Mouse (Mus musculus): ENCODE results near the gene Wwtr1.

Wwtr1 gene

DNA sequence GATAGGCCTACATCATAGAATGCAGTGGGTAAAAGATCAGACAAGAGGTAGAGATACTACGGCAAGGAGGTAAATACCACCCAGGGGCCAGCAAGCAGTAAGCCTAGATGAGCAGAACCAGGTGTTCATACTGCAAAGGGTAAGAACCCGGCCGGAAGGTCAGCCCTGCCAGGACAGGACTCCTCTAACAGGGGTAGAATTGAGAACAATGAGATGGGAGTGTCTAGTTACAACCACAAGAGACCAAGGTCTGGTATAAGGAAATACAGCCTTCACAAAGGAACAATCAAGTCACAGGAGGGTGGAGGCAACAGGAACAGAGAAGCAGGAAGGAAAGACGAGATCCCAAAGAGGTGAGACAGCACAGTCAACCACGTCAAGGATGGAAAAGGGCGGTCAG, 16.9 kb downstream of the Wwtr1 start:
- DNase-seq (ENCODE audit: low read depth, low spot score) = no peak

DNA sequence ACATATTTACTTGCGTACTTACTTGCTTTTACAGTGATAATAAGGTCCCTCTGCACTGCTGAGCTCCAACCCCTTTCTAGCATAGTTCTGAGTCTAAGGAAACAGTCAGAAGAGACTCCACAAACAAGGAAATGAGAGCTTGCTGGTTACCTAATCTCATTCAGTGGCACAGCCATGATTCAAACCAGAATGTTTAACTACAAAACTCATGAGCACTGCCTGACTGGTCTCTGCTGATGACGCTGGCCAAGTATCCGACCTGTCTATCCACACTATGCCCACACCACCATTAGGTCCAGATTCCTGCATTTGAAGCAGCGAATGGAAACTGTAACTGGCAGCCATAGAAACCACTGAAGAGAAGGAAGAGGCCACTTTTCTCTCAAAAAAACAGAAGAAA, 18.3 kb downstream of the Wwtr1 start:
- no peak for DNase-seq (ENCODE audit: low read depth, low spot score)

DNA sequence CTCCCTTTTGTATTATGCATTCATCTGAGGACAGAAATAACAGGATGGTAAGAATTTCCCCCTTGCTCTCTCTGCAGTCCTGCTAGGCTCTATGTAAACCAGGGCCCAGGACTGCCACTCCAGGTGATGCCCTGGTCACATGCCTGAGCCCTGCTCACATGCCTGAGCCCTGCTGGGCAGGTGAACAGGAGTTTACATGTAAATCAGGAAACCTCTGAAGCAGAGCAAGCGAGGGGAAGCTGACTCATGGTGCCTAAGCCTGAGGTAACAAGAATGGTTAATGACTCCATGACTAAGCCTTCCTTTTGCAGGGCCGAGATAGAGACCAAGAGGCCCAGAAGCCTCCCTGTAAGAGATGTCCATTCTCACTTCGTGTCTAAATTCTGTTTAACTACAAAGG, 20.1 kb downstream of the Wwtr1 start:
- DNase-seq (ENCODE audit: low read depth, low spot score) = no peak

DNA sequence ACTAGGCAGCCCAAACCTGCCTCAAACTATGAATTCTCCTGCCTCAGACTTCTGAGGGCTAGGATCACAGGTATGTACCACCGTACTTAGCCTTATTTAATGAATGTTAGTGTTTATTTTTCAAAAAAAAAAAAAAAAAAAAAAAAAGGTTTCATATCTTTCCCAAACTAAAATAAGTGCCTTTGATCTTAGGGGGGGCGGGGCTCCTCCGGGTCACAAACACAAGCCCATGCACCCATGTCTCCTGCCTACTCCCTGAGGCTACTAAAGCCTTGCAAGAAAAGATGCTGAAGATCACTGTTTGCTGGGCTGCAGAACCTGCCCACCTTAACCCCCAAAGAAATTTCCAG, 20.8 kb downstream of the Wwtr1 start:
- no peak for DNase-seq (ENCODE audit: low read depth, low spot score)

DNA sequence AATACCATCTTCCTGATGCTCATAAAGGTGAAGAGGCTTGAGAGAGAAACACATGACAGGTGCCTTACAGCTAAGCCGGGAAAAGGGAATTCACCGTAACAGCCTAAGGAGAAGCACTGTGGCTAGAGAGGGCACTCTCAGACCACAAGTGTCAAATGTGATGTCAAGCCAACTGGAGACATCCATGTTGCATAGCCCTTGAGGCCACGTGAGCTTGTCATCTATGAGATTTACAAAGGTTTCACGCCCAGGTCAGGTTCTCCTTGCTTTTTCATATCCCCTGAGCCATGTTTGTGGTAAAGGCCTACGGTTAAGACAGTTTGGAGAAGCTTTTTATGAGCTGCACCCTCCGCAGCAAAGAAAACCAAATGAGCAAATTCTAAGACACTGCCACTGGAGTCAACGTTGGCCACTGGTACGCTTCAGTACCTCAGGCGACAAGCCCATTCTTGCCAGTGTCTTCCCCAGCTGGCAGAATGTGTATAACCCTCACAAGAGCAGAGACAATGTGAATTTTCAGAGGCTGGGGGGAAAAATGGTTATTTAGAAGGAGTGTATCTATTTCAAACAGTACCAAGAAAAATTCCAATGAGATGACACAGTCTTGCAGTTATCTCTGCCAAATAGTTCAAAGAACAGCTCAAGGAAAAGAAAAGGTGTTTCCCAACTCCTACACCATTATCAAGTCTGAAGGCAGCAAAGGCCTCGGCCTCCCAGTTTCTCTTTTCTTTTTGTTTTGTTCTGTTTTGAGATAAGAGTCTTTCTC, 21.4 kb downstream of the Wwtr1 start:
- no peak for DNase-seq (ENCODE audit: low read depth, low spot score)

DNA sequence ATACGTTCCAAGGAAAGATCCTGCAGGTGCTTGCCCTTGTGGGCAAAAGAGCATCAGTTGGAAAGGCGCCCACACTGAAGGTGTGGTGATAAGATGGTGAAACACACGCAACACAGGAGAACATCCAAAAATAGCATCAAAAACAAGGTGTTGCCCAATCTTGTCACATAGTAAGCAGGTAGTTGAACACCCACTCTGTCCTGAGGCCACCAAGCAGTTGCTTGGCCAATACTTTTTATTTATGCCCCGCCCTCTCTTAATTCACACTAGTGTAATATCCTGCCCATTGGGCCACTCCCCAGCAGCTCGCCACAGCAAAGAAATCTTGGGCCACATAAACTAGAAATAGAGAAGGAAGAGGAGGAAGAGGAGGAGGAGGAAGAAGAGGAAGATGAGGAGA, 22.6 kb downstream of the Wwtr1 start:
- no peak for DNase-seq (ENCODE audit: low read depth, low spot score)

DNA sequence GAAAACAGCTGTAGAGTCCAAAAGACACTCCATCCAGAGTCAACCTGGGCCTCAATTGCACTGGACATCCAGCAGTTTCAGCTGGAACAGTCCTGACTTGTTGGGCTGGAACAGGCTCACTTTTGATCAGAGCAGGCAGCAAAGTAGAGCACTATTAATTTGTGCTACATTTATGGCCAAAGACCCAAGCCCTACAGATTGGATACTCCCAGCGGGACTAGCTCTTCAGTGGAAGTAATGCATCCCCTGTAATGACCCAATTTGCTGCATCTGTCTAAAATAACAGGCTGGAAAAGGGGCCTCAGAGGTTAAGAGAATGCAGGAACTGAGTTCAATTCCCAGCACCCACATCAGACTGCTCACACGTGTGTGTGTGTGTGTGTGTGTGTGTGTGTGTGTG, 24.5 kb downstream of the Wwtr1 start:
- no peak for DNase-seq (ENCODE audit: low read depth, low spot score)

DNA sequence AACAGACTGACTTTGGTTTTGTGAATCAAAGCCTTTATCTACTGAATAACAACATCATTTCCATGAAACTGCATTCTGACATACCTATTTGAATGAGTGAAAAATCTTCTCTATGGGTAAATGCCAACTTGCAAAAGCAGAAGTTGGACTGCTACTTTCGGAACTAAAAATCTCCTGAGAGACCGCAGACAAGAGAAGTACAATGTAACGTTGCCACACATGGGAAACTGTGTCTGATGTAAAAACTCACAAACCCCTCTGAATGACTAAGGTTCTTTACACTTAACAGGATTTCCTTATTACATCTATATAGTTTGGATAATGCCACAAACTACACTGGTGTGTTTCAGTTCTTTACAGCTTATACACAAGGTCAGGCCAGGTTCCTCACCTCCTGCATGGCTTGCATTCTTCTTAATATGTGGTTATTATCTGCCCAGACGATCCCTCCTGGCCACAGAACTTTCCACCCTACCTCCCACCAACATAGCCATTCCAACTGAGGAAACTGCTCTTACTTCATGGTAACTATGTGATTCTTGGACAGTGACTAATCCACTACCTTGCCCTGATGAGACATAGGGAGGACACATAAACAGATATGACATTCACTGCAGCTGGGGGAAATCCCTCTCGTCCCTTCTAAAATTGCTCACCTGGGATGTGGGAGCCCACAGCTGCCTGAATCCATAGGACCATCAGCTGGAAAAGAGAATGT, 25.1 kb downstream of the Wwtr1 start:
- DNase-seq (ENCODE audit: low read depth, low spot score) = no peak

DNA sequence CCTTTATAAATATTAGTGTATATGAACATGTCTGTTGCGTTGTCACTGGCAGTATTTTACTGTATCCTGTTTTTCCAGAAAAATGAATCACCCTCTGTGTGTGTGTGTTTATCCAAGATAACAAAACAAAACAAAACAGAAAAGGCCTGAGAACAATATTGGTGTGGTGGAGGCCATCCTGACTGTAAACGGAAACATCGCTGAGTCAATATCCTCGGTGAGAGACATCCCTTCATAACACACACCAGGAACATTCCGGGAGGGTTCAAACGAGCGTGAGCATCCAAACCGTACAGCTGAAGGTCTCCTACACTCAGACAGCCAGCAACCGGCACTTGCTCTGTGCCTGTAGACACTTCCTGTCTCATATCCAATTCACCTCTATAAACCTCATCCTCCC, 31.6 kb downstream of the Wwtr1 start:
- DNase-seq (ENCODE audit: low read depth, low spot score) = no peak

DNA sequence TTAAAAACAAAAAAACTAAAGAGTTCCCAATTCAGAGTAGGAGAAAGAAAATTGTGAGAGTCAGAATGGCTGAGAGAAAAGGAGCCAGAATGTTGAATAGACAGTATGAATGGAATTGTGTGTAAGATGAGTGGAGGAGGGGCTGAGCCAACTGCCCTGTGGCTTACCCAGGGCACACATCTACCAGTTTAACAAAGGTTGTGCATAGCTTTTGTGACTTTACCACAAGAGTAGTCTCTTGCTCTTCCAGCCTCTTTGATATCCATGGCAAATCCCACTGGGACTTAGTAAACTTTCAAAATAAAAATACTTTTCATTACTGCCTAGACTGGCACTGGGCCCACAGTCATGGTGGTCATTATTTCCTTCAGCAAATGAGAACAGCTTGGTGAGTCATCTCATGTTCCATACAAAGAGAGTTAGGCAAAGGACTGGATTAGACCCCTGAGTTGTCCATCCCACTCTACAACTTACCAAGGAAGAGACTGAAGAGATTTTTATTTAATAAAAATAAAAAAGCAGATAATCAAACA, 32.8 kb downstream of the Wwtr1 start:
- DNase-seq (ENCODE audit: low read depth, low spot score) = no peak

DNA sequence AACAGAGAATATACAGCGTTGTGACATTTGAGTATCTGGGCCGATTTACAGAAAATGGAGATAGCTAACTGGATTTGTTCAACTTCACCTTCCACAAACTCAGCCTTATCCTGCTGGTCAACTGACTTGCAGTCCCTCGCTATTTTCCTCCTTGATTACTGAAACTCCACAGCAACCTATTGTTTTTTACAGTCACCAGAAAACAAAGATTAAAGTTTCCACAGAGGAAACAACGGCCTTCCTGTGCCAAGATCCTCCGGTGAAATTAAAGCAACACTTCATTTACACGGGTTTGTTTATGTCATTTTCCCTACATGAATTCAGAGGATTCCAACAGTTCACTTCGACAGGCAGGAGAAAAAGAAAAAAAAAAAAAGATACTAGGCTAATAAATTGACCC, 34.5 kb downstream of the Wwtr1 start:
- no peak for DNase-seq (ENCODE audit: low read depth, low spot score)

DNA sequence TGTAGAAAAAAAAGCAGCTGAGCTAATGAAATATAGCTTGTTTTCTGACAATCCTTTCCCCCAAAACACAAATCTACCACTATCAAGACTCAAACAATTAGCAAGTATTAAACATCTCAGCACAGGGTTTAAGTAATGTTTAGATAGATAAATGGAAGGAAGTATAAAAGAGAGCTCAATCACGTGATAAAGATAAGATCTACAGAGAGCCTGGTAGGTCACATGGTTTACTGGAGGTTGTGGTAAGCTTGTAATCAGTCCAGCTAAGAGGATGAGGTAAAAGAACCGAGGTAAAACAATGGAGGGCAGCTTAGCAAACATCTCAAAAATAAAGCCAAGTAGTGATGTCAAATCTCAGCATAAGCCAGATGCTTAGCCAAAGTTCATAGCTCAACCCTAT, 35.2 kb downstream of the Wwtr1 start:
- DNase-seq (ENCODE audit: low read depth, low spot score) = no peak

DNA sequence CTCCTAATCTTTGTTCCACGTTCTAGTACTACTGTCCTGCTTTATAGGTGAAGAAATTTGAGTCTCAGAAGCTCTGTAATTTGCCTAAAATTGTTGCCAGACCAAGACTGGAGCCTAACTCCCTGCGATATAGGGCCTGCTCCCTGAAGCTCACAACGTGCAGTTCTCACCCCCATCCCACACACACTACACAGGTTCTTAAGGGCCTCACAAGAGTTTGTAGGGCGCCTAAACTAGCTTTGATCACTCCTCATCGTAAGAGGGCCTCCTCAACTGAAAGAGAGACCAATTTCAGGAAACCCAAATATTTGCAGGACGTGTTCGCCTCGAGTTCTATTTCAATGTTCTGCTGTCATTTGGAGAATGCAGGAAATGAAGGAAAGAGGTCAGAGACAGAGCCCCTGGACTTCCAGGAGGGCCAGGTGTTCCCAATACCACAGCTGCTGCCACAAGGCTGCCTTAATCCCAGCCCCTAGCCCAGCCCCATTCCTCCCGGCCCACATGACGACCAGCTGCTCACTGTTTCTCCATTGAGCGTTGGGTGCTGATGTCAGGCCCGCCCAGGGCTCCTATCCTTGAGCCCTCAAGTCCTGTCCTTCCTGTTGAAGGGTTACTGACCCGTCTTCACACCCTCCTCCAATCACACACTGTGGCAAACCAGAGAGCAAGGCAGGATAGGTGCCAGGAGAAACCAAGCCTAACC, 40.1 kb downstream of the Wwtr1 start:
- DNase-seq (ENCODE audit: low read depth, low spot score) = peak; percentile 27

DNA sequence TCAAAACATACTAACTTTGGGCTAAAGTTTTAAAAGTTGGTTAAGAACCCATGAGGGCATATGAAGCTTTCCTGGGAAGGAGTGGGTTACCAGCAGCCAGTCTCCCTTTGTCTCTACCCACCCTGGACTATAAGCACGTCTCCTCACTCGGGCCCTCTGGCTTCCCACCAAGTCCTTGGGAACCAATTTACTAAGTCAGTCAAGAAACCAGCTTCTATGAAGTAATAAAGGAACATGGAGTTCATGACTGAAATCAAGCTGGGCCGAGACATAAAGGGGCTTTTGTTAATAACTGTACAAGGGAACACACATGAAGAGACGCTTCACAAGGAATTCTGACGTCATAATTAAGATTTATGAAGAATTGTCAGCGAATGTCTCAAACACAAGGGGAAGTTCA, 41.3 kb downstream of the Wwtr1 start:
- DNase-seq (ENCODE audit: low read depth, low spot score) = peak; percentile 18

DNA sequence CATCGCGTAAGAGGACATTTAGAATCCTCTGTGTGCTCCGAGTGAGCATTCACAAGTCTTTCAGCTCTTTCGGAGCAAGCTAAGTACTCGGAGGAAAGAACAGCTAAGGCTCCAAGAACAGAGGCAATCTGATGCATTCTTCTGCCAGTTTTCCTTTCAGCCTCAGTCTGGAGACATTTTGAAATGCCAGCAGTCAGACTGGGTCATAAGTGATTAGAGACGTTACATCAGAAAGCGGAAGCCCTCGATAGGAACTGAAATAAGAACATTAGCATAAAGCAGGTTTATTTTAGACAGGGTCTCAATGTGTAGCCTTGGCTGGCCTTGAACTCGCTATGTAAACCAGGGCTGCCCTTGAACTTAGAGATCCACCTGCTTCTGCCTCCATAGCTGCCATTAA, 41.8 kb downstream of the Wwtr1 start:
- DNase-seq (ENCODE audit: low read depth, low spot score) = no peak

DNA sequence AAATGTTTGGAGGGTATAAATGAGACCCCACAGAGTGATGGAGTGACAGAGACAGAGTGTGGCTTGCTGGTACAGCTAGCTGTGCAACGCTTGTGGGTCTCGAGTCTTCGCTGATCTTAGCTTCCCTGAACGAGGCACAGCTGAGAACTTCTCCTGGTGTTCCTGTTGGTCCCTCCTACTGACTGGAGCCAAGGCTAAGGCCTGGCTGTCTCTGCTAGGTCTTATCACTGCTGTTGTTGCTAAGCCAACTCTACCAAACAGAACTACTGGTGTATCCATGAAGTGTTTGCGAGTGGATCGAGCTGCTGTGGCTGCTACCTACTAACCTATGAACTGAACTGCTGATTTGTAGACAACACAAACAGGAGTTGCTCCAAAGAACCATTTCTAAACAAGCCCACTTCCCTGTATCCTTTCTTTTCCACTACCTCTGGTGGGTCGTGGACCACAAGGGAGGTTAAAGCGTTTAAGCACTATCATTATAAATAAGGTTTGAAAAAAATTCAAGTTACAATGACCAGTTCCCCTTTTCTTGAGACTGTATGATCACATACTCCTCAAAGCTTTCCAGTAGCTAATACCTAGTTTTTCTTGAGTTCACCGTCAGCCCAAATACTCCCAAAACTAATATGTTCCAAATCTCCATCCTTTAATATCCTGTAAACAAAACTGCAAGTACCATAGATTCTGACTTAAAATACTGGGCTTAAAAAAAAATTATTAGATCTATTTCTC, 42.6 kb downstream of the Wwtr1 start:
- no peak for DNase-seq (ENCODE audit: low read depth, low spot score)

DNA sequence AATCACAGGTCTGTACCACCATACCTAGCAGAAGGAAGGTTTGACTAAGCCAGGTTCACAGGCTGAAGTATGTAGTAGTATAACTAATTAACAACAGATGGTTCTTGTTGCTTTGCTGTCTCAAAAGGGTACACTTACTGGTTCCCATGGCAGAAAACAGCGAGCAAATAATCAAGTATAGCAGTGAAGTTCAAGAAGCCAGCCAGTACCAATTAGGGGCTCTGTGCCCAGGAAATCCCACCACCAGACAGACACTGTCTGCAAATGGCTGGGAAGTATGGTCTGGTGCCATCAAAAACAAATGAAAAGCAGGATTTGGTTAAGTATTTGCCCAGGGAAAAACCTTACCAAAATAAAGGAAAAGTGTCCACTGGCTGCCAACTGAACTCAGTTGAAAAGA, 44.9 kb downstream of the Wwtr1 start:
- no peak for DNase-seq (ENCODE audit: low read depth, low spot score)

DNA sequence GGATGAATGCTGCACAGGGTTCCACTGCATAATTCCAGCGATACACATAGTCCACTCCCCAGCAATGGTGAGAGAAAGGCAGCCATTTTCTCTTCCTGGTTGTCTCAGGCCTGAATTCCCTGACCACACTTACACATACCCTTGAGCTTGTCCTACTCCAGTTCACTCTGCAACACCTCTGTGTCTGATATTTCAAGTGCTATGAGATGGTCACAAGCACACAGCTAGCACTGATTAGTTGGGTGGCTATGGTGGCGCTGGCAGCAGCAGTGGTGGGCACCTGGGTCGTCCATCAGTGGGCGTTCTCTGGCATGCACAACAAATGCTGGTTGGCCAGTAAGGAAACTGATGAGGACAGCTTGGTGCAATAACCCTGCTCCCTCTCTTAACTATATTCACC, 45.5 kb downstream of the Wwtr1 start:
- no peak for DNase-seq (ENCODE audit: low read depth, low spot score)

DNA sequence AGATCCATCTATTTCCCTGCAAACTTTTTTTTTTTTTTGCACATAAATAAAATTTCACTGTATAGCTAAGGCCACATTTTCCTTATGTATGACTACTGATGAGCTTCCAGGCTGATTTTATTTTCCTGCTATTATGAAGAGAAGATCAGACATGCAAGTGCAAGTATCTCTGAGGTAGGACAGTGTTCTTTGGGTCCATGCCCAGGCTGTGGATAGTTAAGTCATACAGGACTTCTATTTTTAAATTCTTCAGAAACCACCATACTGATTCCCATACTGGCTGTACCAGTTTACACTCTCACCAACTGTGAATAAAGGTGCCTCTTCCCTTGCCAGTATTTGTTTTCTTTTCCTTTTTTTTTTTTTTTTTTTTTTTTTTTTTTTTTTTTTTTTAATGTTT, 48.6 kb downstream of the Wwtr1 start:
- no peak for DNase-seq (ENCODE audit: low read depth, low spot score)

DNA sequence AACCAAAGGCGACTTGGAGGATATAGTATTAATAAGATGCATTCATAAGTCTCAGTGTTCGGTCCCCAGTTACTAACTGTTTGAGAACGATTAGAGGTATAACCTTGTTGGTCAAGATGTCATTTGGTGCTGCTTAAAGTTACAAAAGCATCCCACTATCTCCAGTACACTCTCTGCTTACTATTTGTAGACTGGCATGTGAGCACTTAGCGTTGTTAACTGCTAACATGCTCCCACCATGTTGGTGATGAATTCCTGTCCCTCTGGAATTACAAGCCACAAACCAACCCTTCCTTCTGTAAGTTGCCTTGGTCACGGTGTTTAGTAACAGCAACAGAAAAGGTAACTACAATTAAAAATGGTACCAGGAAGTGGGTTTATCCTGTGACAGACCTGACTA, 52.6 kb downstream of the Wwtr1 start:
- DNase-seq (ENCODE audit: low read depth, low spot score) = no peak

DNA sequence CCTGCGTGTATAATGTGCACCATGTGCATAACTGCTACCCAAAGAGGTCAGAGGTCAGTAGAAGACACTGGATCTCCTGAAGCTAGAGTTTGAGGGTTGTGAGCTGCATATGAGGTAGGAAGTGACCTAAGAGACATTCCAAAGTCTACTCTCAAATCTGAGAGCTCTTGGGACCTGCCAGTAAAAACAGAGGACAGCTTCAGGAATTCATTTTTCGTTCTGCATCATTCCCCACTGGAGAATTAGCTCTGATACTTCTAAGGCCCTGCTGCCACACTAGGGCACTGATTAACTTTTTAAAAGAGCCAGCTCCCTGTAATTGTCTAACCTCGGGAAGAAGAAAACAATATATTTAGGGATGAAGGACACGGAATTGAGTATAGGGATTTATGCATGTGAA, 53.8 kb downstream of the Wwtr1 start:
- DNase-seq (ENCODE audit: low read depth, low spot score) = no peak

DNA sequence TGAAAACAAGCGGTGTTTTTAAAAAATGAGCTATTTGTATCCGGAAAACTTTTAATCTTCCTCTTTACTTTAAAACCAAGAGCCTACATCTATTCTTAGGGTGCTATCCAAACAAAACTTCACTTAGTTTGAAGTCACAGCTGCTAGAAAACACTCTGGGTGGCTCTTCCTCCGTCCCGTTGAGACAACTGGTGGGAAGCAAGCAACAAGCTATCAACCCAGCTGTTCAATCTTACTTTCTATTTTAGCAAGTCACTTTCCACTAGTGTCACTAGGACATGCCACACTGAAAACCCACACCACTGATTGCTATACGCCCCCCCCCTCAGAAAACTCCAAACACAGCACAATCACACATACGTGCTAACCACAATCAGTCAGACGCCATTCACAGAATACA, 55.7 kb downstream of the Wwtr1 start:
- DNase-seq (ENCODE audit: low read depth, low spot score) = no peak

Measured in mesoderm, embryonic 11.5 days (tissue).